Mouse (Mus musculus): ENCODE data around the gene Bpifb9b.
"Not testable (repeated sequence)": the region's sequence is repeated elsewhere in the genome, so short reads cannot be mapped to it uniquely, and the experiment has no call there.

The Bpifb9b gene

GRCm38 (mm10) chr2:154306927-154307326 is at the start of gene Bpifb9b:
TSS of gene Bpifb9b (plus strand) at chr2:154307227.
- DNase-seq, result peak; percentile 51

GRCm38 (mm10) chr2:154257554-154257953 is 49.5 kb upstream of the Bpifb9b start, which contains the start of gene Bpifb9a:
TSS of gene Bpifb9a (plus strand) at chr2:154257854.
- peak; percentile 42 for DNase-seq

- DNase-seq, result peak; percentile 30
Measured at GRCm38 (mm10) chr2:154264397-154264796, 42.6 kb upstream of the Bpifb9b start.

- not testable (repeated sequence) for DNase-seq
Measured at GRCm38 (mm10) chr2:154291866-154292265, 15.2 kb upstream of the Bpifb9b start.

- no peak for DNase-seq
Measured at GRCm38 (mm10) chr2:154292833-154293232, 14.2 kb upstream of the Bpifb9b start.

GRCm38 (mm10) chr2:154294746-154295145 is 12.3 kb upstream of the Bpifb9b start:
- peak; percentile 88 for DNase-seq

- no peak for DNase-seq
Measured at GRCm38 (mm10) chr2:154300496-154300895, 6.5 kb upstream of the Bpifb9b start.

- no peak for DNase-seq
Measured at GRCm38 (mm10) chr2:154301763-154302162, 5.3 kb upstream of the Bpifb9b start.

- DNase-seq, result peak; percentile 28
Measured at GRCm38 (mm10) chr2:154304604-154305003, 2.4 kb upstream of the Bpifb9b start.

GRCm38 (mm10) chr2:154313771-154314170 is 6.7 kb downstream of the Bpifb9b start:
- peak; percentile 80 for DNase-seq

GRCm38 (mm10) chr2:154326852-154327251 is 19.8 kb downstream of the Bpifb9b start:
- no peak for DNase-seq

- no peak for DNase-seq
Measured at GRCm38 (mm10) chr2:154335572-154335971, 28.5 kb downstream of the Bpifb9b start.

- DNase-seq, result no peak
Measured at GRCm38 (mm10) chr2:154338161-154338560, 31.1 kb downstream of the Bpifb9b start.

- no peak for DNase-seq
Measured at GRCm38 (mm10) chr2:154339356-154339755, 32.3 kb downstream of the Bpifb9b start.

- DNase-seq, result no peak
Measured at GRCm38 (mm10) chr2:154348152-154348551, 41.1 kb downstream of the Bpifb9b start.

- DNase-seq, result peak; percentile 88
Measured at GRCm38 (mm10) chr2:154354000-154354425, 47.0 kb downstream of the Bpifb9b start.

- DNase-seq, result no peak
Measured at GRCm38 (mm10) chr2:154367510-154367909, 60.5 kb downstream of the Bpifb9b start.
